Mouse (Mus musculus) neural tube, embryonic 12.5 days (tissue): ENCODE results near the gene Rfc2. TPM values are rescaled to one million over a fixed set of nuclear protein-coding genes. Genes with fewer than 3 reads are reported as not detected.

Experiments
- ATAC-seq: fragments of 200-750 bp; cut with Nextera tagmentation; 2 replicates; pipeline ENCODE4 v1.8.0; 2017; ENCODE audit warnings: low read depth, mild to moderate bottlenecking, moderate TSS enrichment, moderate library complexity; ENCODE audit not compliant: low FRiP score
- H3K27ac ChIP-seq: fragments of 300-500 bp; sonication (generic); 2 replicates; pipeline ENCODE4 v1.5.1; 2016
- H3K27me3 ChIP-seq: fragments of 300-500 bp; sonication (generic); replicated peaks from 2 replicates; pipeline ENCODE4 v1.6.1; 2016; ENCODE audit warnings: mild to moderate bottlenecking
- H3K36me3 ChIP-seq: fragments of 300-500 bp; sonication (generic); 2 replicates; pipeline ENCODE4 v1.6.1; 2016; ENCODE audit warnings: mild to moderate bottlenecking
- H3K4me1 ChIP-seq: fragments of 300-500 bp; sonication (generic); 2 replicates; pipeline ENCODE4 v1.6.1; 2016
- H3K4me2 ChIP-seq: fragments of 300-500 bp; sonication (generic); replicated peaks from 2 replicates; pipeline ENCODE4 v1.6.1; 2016; ENCODE audit warnings: mild to moderate bottlenecking
- H3K4me3 ChIP-seq: fragments of 300-500 bp; sonication (generic); 2 replicates; pipeline ENCODE4 v1.5.1; 2016
- H3K9ac ChIP-seq: fragments of 300-500 bp; sonication (generic); 2 replicates; pipeline ENCODE4 v1.6.1; 2016; ENCODE audit warnings: mild to moderate bottlenecking
- H3K9me3 ChIP-seq: fragments of 300-500 bp; sonication (generic); 2 replicates; pipeline ENCODE4 v1.6.1; 2016; ENCODE audit warnings: mild to moderate bottlenecking
- WGBS: fragments of 180-500 bp; shearing (Covaris S2); methylation state at CpG from one replicate; pipeline ENCODE4 v1.1.7; 2016; 5-methylcytosine and 5-hydroxymethylcytosine counted together
- polyA plus RNA-seq: library from polyadenylated mRNA; unstranded; fragments of >200 nt; fragmentation: Nextera tagmentation; extraction: Ambion mirVana; gene quantifications from 2 replicates; pipeline ENCODE4 v1.2.1, GENCODE M21; 2016

The Rfc2 gene
- polyA plus RNA-seq, 1 experiment from 2014 or later: 231 TPM

- no peak for ATAC-seq
- 13% methylated on average over 6 of the region's 6 CpGs for WGBS
- H3K36me3 ChIP-seq: no peaks in the 10 kb centered on the region
- peak overlapping the region; percentile 89 for H3K4me3 ChIP-seq
- no peak overlapping the region for H3K27ac ChIP-seq
- peak overlapping the region; percentile 88 for H3K9ac ChIP-seq
- peaks cover 49% of the 10 kb centered on the region for H3K4me1 ChIP-seq
- H3K4me2 ChIP-seq: peak overlapping the region; percentile 87
- no peaks in the 10 kb centered on the region for H3K27me3 ChIP-seq
- no peaks in the 10 kb centered on the region for H3K9me3 ChIP-seq
Measured at GRCm38 (mm10) chr5:134550836-134551232, 30.3 kb upstream of the Rfc2 start.

- Histone ChIP-seq H3K27ac (peak overlapping the region; percentile 96), H3K4me3 (peak overlapping the region; percentile 89), H3K9ac (peak overlapping the region; percentile 88), H3K27me3 (no peaks in the 10 kb centered on the region), H3K9me3 (no peaks in the 10 kb centered on the region), H3K36me3 (no peaks in the 10 kb centered on the region), H3K4me1 (peaks cover 51% of the 10 kb centered on the region), H3K4me2 (peak overlapping the region; percentile 87)
- WGBS: 1% methylated on average over 52 of the region's 52 CpGs
- ATAC-seq: peak; percentile 34
Measured at GRCm38 (mm10) chr5:134551233-134552109, 29.7 kb upstream of the Rfc2 start.

GRCm38 (mm10) chr5:134552110-134552972, 28.8 kb upstream of the Rfc2 start, which contains the start of gene Clip2:
Gene Clip2 (minus strand): TSS chr5:134552434.
- H3K4me3 ChIP-seq: peak within 1 kb of the TSS; percentile 89
- H3K27ac ChIP-seq: peak within 1 kb of the TSS; percentile 96
- ATAC-seq: peak; percentile 92
- H3K4me1 ChIP-seq: peaks cover 49% of the 10 kb centered on the region
- peak within 1 kb of the TSS; percentile 87 for H3K4me2 ChIP-seq
- no peaks in the 10 kb centered on the region for H3K9me3 ChIP-seq
- no peaks in the 10 kb centered on the region for H3K27me3 ChIP-seq
- WGBS: 1% methylated on average over 61 of the region's 61 CpGs
- no peaks in the 10 kb centered on the region for H3K36me3 ChIP-seq
- H3K9ac ChIP-seq: peak within 1 kb of the TSS; percentile 88

- ATAC-seq: no peak
- Histone ChIP-seq H3K9me3 (no peaks in the 10 kb centered on the region), H3K36me3 (no peaks in the 10 kb centered on the region), H3K27me3 (no peaks in the 10 kb centered on the region), H3K9ac (no peak overlapping the region), H3K4me1 (peaks cover 37% of the 10 kb centered on the region), H3K4me2 (no peak overlapping the region), H3K27ac (no peak overlapping the region), H3K4me3 (no peak overlapping the region)
- WGBS: 89% methylated on average over 5 of the region's 5 CpGs
Measured at GRCm38 (mm10) chr5:134553951-134554546, 27.1 kb upstream of the Rfc2 start.

GRCm38 (mm10) chr5:134555463-134556164, 25.6 kb upstream of the Rfc2 start:
- no peak for ATAC-seq
- Histone ChIP-seq H3K27ac (no peak overlapping the region), H3K9ac (no peak overlapping the region), H3K27me3 (no peaks in the 10 kb centered on the region), H3K9me3 (no peaks in the 10 kb centered on the region), H3K36me3 (no peaks in the 10 kb centered on the region), H3K4me1 (peaks cover 26% of the 10 kb centered on the region), H3K4me3 (no peak overlapping the region), H3K4me2 (peak overlapping the region; percentile 47)
- 16% methylated on average over 20 of the region's 20 CpGs for WGBS

GRCm38 (mm10) chr5:134560071-134560449, 21.1 kb upstream of the Rfc2 start, which contains the start of gene Syna:
Gene Syna (minus strand): TSS chr5:134560171.
- Histone ChIP-seq H3K4me3 (no peak within 1 kb of the TSS), H3K9me3 (no peaks in the 10 kb centered on the region), H3K27ac (no peak within 1 kb of the TSS), H3K4me1 (peaks cover 11% of the 10 kb centered on the region), H3K36me3 (no peaks in the 10 kb centered on the region), H3K9ac (no peak within 1 kb of the TSS), H3K4me2 (no peak within 1 kb of the TSS), H3K27me3 (no peaks in the 10 kb centered on the region)
- 93% methylated on average over 7 of the region's 7 CpGs for WGBS
- no peak for ATAC-seq

GRCm38 (mm10) chr5:134560450-134561171, 20.6 kb upstream of the Rfc2 start:
- H3K9me3 ChIP-seq: no peaks in the 10 kb centered on the region
- no peak overlapping the region for H3K4me3 ChIP-seq
- no peak overlapping the region for H3K4me2 ChIP-seq
- no peak for ATAC-seq
- H3K36me3 ChIP-seq: no peaks in the 10 kb centered on the region
- H3K9ac ChIP-seq: no peak overlapping the region
- H3K27me3 ChIP-seq: no peaks in the 10 kb centered on the region
- H3K27ac ChIP-seq: no peak overlapping the region
- H3K4me1 ChIP-seq: peaks cover 5% of the 10 kb centered on the region
- 82% methylated on average over 16 of the region's 16 CpGs for WGBS

GRCm38 (mm10) chr5:134564272-134564671, 16.9 kb upstream of the Rfc2 start:
- Histone ChIP-seq H3K4me3 (no peak overlapping the region), H3K4me2 (no peak overlapping the region)
- 90% methylated on average over 2 of the region's 2 CpGs for WGBS

GRCm38 (mm10) chr5:134565696-134566095, 15.5 kb upstream of the Rfc2 start:
- Histone ChIP-seq H3K4me1 (no peaks in the 10 kb centered on the region), H3K36me3 (no peaks in the 10 kb centered on the region), H3K4me3 (no peak overlapping the region), H3K9ac (no peak overlapping the region), H3K27me3 (no peaks in the 10 kb centered on the region), H3K27ac (no peak overlapping the region), H3K4me2 (no peak overlapping the region), H3K9me3 (no peaks in the 10 kb centered on the region)
- no peak for ATAC-seq
- WGBS: 92% methylated on average over 6 of the region's 6 CpGs

More at GRCm38 (mm10) chr5:134564272-134564671, 16.9 kb upstream of the Rfc2 start:
- ATAC-seq: no peak
- Histone ChIP-seq H3K9ac (no peak overlapping the region), H3K4me1 (no peaks in the 10 kb centered on the region), H3K36me3 (no peaks in the 10 kb centered on the region), H3K27me3 (no peaks in the 10 kb centered on the region), H3K27ac (no peak overlapping the region), H3K9me3 (no peaks in the 10 kb centered on the region)

GRCm38 (mm10) chr5:134567445-134567844, 13.7 kb upstream of the Rfc2 start:
- H3K4me2 ChIP-seq: no peak overlapping the region
- peaks cover 6% of the 10 kb centered on the region for H3K4me1 ChIP-seq
- 0 out of 2 replicates have a peak, but pooled peaks cover 5% of the 10 kb centered on the region for H3K9me3 ChIP-seq
- ATAC-seq: no peak
- 89% methylated on average over 4 of the region's 4 CpGs for WGBS
- no peak overlapping the region for H3K4me3 ChIP-seq
- H3K9ac ChIP-seq: no peak overlapping the region
- H3K27me3 ChIP-seq: no peaks in the 10 kb centered on the region
- H3K27ac ChIP-seq: no peak overlapping the region
- H3K36me3 ChIP-seq: no peaks in the 10 kb centered on the region

GRCm38 (mm10) chr5:134568030-134568429, 13.1 kb upstream of the Rfc2 start:
- Histone ChIP-seq H3K36me3 (no peaks in the 10 kb centered on the region), H3K9ac (no peak overlapping the region), H3K27me3 (no peaks in the 10 kb centered on the region), H3K9me3 (0 out of 2 replicates have a peak, but pooled peaks cover 5% of the 10 kb centered on the region), H3K4me2 (no peak overlapping the region), H3K4me1 (peaks cover 11% of the 10 kb centered on the region), H3K27ac (no peak overlapping the region), H3K4me3 (no peak overlapping the region)
- 73% methylated on average over 3 of the region's 3 CpGs for WGBS
- ATAC-seq: no peak
